Mouse (Mus musculus) ES-E14 (cell line): Measurements from ENCODE around the gene Vps8. TPM values are rescaled to one million over a fixed set of nuclear protein-coding genes. Genes with fewer than 3 reads are reported as not detected.

Experiments
- DNase-seq: peaks from one replicate; pipeline ENCODE4 v3.0.0-alpha.2; 2013; ENCODE audit warnings: low read depth, low spot score
- H3K27ac ChIP-seq: 2 replicates; pipeline ENCODE4 v1.5.1; 2012; ENCODE audit warnings: low read depth, mild to moderate bottlenecking, low read length, moderate library complexity, mixed read lengths; ENCODE audit not compliant: poor library complexity, insufficient read depth, severe bottlenecking
- H3K36me3 ChIP-seq: 2 replicates; pipeline ENCODE4 v1.6.1; 2012; ENCODE audit warnings: mild to moderate bottlenecking, low read length, moderate library complexity, mixed read lengths; ENCODE audit not compliant: control insufficient read depth, poor library complexity, insufficient read depth, severe bottlenecking
- H3K4me1 ChIP-seq, 2 experiments: fragments of 150-350 bp in 1 of 2; sonication (generic) in 1 of 2; 2 replicates each; pipeline ENCODE4 v1.6.1; 2012; ENCODE audit warnings: low read length in 2 of 2, mild to moderate bottlenecking in 1 of 2, mixed read lengths in 1 of 2; ENCODE audit not compliant: control insufficient read depth in 2 of 2, insufficient read depth in 2 of 2, poor library complexity in 1 of 2
- H3K4me3 ChIP-seq, 2 experiments: fragments of 150-350 bp in 1 of 2; sonication (generic) in 1 of 2; 2 replicates each; pipeline ENCODE4 v1.5.1; 2012; ENCODE audit warnings: low read length in 2 of 2, low read depth in 1 of 2, mild to moderate bottlenecking in 1 of 2, mixed read lengths in 1 of 2; ENCODE audit not compliant: insufficient read depth in 1 of 2, poor library complexity in 1 of 2, severe bottlenecking in 1 of 2
- H3K9ac ChIP-seq: 2 replicates; pipeline ENCODE4 v1.6.1; 2012; ENCODE audit warnings: low read depth, mild to moderate bottlenecking, low read length, mixed read lengths; ENCODE audit not compliant: poor library complexity, insufficient read depth, severe bottlenecking
- H3K9me3 ChIP-seq: fragments of 150-350 bp; sonication (generic); 2 replicates; pipeline ENCODE4 v1.6.1; 2012; ENCODE audit warnings: low read depth, mild to moderate bottlenecking, low read length; ENCODE audit not compliant: control insufficient read depth, insufficient read depth
- CHD2 ChIP-seq: IDR thresholded peaks from 2 replicates; pipeline ENCODE4 v1.6.1; 2014; ENCODE audit warnings: mild to moderate bottlenecking, low read depth, low read length, inconsistent platforms
- HCFC1 ChIP-seq: IDR thresholded peaks from 2 replicates; pipeline ENCODE4 v1.6.1; 2012; ENCODE audit warnings: low read length, inconsistent platforms, borderline replicate concordance; ENCODE audit not compliant: insufficient read depth
- MAFK ChIP-seq: IDR thresholded peaks from 2 replicates; pipeline ENCODE4 v1.6.1; 2014; ENCODE audit warnings: mild to moderate bottlenecking, low read depth, low read length, inconsistent platforms; ENCODE audit not compliant: insufficient read depth
- ZC3H11A ChIP-seq: IDR thresholded peaks from 2 replicates; pipeline ENCODE4 v1.6.1; 2012; ENCODE audit warnings: low read depth, mild to moderate bottlenecking, inconsistent platforms, low read length, borderline replicate concordance
- ZNF384 ChIP-seq: IDR thresholded peaks from 2 replicates; pipeline ENCODE4 v1.6.1; 2012; ENCODE audit warnings: low read depth, low read length, inconsistent platforms
- in situ Hi-C, 2 experiments: fragments of 600-800 bp; cut with MboI; formaldehyde crosslinking; loops; one replicate each; pipeline ENCODE4 v1.15.1; 2025; ENCODE audit warnings: low sequenced_read_pairs in 2 of 2, inconsistent platforms in 1 of 2; ENCODE audit not compliant: unreplicated experiment in 2 of 2
- total RNA-seq: library from RNA; depleted of rRNA; stranded (reverse); fragments of 300-350 nt; gene quantifications from 2 replicates; pipeline ENCODE4 v1.2.3, GENCODE M21; 2012

Vps8 gene
- total RNA-seq, 1 experiment = 12.5 TPM

- DNase-seq = no peak
- Histone ChIP-seq H3K4me3 (no peak overlapping the region), H3K36me3 (no peaks in the 10 kb centered on the region), H3K27ac (no peak overlapping the region), H3K9ac (no peak overlapping the region), H3K4me1 (no peaks in the 10 kb centered on the region), H3K9me3 (no peaks in the 10 kb centered on the region)
- in situ Hi-C loops = no loop called here
- TF ChIP-seq ZNF384 (no peak), MAFK (no peak), ZC3H11A (no peak), HCFC1 (no peak), CHD2 (no peak)
These were observed 214.4 kb downstream of the Vps8 start for GRCm38 (mm10) chr16:21637201-21637819.

GRCm38 (mm10) chr16:21640766-21641499, 218.0 kb downstream of the Vps8 start:
- no peak for DNase-seq
- no peak overlapping the region for H3K27ac ChIP-seq
- in situ Hi-C loops = no loop called here
- no peaks in the 10 kb centered on the region for H3K36me3 ChIP-seq
- H3K4me1 ChIP-seq = 0 out of 4 replicates have a peak, but pooled peaks cover 0 to 2% of the 10 kb centered on the region in 2 experiments
- H3K4me3 ChIP-seq = no peak overlapping the region
- TF ChIP-seq ZC3H11A = no peak
- TF ChIP-seq HCFC1 = no peak
- no peak for TF ChIP-seq CHD2
- TF ChIP-seq MAFK = no peak
- TF ChIP-seq ZNF384 = no peak
- H3K9ac ChIP-seq = no peak overlapping the region
- no peaks in the 10 kb centered on the region for H3K9me3 ChIP-seq

- Histone ChIP-seq H3K27ac (no peak overlapping the region), H3K36me3 (no peaks in the 10 kb centered on the region), H3K9ac (no peak overlapping the region), H3K4me1 (0 out of 4 replicates have a peak, but pooled peaks cover 0 to 2% of the 10 kb centered on the region in 2 experiments), H3K9me3 (no peaks in the 10 kb centered on the region), H3K4me3 (no peak overlapping the region)
- DNase-seq = no peak
- TF ChIP-seq CHD2 = no peak
- no peak for TF ChIP-seq ZNF384
- TF ChIP-seq MAFK = no peak
- no peak for TF ChIP-seq HCFC1
- no peak for TF ChIP-seq ZC3H11A
- in situ Hi-C loops = no loop called here
These were observed 219.0 kb downstream of the Vps8 start for GRCm38 (mm10) chr16:21641944-21642343.

GRCm38 (mm10) chr16:21642906-21643305, 220.0 kb downstream of the Vps8 start:
- no peaks in the 10 kb centered on the region for H3K36me3 ChIP-seq
- H3K4me3 ChIP-seq = no peak overlapping the region
- H3K27ac ChIP-seq = no peak overlapping the region
- no peak for DNase-seq
- in situ Hi-C loops = no loop called here
- TF ChIP-seq ZC3H11A = no peak
- TF ChIP-seq CHD2 = no peak
- no peak for TF ChIP-seq ZNF384
- 0 out of 4 replicates have a peak, but pooled peaks cover 0 to 2% of the 10 kb centered on the region in 2 experiments for H3K4me1 ChIP-seq
- no peaks in the 10 kb centered on the region for H3K9me3 ChIP-seq
- H3K9ac ChIP-seq = no peak overlapping the region
